In the genomic region with DNA sequence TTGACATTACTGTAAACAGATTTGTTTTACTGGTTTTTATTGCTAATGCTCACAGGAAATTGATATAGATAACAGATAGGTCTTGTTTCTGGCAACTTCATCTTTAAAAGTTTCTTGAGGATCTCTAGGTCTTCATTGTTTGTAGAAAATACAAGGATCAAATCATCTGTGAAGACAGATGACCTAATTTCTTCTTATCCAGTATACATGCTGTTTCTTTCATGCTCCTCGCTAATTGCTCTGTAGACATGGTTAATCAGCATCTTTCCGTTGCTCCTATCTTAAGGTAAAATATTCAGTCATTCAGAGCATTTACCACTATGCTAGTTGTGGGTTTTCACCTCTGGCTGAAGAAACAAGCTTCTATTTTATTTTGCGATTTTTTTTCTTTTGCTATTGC, we compare ENCODE assay signal across 33 mouse cellular contexts.
"Had no signal": no experiment of that assay in that cellular context is flagged by ENCODE, and none has a peak within 500 bp of the region (broad histone marks: within the 10 kb centered on the region; RNA-seq: fewer than 3 reads in every experiment).

No protein-coding gene starts in this region.

- H3K27ac ChIP-seq: heart, embryonic 10.5 days; heart, embryonic 13.5 days; heart, embryonic 15.5 days; hindbrain, embryonic 10.5 days; hindbrain, embryonic 12.5 days; hindbrain, embryonic 13.5 days; hindbrain, embryonic 14.5 days; hindbrain, embryonic 15.5 days; hindbrain, postnatal 0 days; intestine, embryonic 15.5 days; kidney, embryonic 15.5 days; kidney, postnatal 0 days had no signal

- ATAC-seq: hindbrain, embryonic 16.5 days; hindbrain, postnatal 0 days; inflammation-experienced regulatory T-cells, adult 6 months; intestine, embryonic 15.5 days; intestine, embryonic 16.5 days; intestine, postnatal 0 days had no signal

- H3K4me3 ChIP-seq: heart, embryonic 10.5 days; heart, embryonic 12.5 days; heart, embryonic 13.5 days; heart, embryonic 15.5 days; hindbrain, embryonic 10.5 days; hindbrain, embryonic 12.5 days; hindbrain, embryonic 13.5 days; hindbrain, embryonic 15.5 days; intestine, embryonic 15.5 days; kidney, embryonic 15.5 days had no signal

- DNase-seq: heart, postnatal 10 days; heart, postnatal 14 days; heart, postnatal 36 days; heart, postnatal 4 days; kidney, adult 11 months; kidney, adult 18-20 months; kidney, adult 2 months; kidney, adult 8-10 months; kidney, adult 9 months; kidney, postnatal 10 days; kidney, postnatal 14 days; kidney, postnatal 25 days; kidney, postnatal 36 days; kidney, postnatal 4 days; layer of hippocampus, adult 9-11 months; layer of hippocampus, postnatal 36 days had no signal
